Mouse (Mus musculus) left cerebral cortex, adult 8-10 months (tissue): ENCODE data around the gene Tcta. TPM values are rescaled to one million over a fixed set of nuclear protein-coding genes. Genes with fewer than 3 reads are reported as not detected.
"Not testable (repeated sequence)": the region's sequence is repeated elsewhere in the genome, so short reads cannot be mapped to it uniquely, and the experiment has no call there.

Experiments used
- DNase-seq, 2 experiments: peaks; one replicate each; pipeline ENCODE4 v3.0.0; 2022; ENCODE audit warnings: low spot score in 2 of 2
- total RNA-seq, 4 experiments: library from RNA; stranded (reverse); gene quantifications; 2 replicates each; pipeline ENCODE4 v1.2.4; 2022

The Tcta gene
- total RNA-seq = 10 to 100 TPM; 37.0 to 40.4 (median 39.4) TPM

GRCm38 (mm10) chr9:108305629-108306520 is at the start of gene Tcta, which contains the start of gene Rhoa:
Gene Tcta, minus strand, starts transcription at chr9:108306160.
Gene Rhoa, plus strand, starts transcription at chr9:108306129.
- DNase-seq = peak; percentile 96 to 100

GRCm38 (mm10) chr9:108349727-108350126 is 43.8 kb upstream of the Tcta start:
- no peak for DNase-seq

GRCm38 (mm10) chr9:108348290-108348680 is 42.3 kb upstream of the Tcta start:
- DNase-seq = no peak

DNA sequence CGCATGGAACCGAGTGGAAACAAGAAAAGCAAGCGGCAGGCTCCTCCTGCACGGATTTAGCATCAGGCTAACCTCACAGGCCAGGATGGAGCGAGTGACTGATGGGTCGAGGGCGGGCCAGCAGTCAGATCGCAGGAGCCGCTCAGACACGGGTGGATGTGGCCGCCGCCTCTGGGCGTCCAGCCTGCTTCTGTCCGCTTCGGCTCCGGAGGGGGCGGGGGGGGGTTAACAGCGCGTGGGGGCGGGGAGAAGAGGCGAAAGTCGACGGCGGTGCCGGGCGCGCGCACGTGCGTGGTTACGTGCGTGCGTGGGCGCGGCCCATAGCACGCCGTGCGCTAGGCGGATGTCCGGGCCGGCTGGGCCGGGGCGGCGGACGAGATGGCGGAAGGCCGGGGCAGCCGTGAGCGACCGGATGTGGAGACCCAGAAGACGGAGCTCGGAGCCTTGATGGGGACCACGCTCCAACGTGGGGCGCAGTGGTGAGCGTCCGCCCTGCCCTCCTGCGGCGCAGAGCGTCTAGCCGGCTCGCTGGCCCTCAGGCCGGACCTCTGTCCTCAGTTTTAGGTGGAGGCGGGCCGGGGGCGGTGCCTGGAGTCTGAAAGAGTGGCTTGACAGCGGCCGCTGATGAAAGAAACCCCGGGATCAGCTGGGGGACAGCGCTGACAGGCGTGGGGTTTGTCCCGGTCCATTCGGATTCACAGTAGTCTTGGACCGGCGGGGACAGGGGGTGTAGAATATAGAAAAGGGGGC is 41.8 kb upstream of the Tcta start, which contains the start of gene Usp4:
Gene Usp4 (plus strand): TSS at position 314 of the 750 bp plus-strand sequence.
- peak; percentile 64 to 86 for DNase-seq

GRCm38 (mm10) chr9:108347024-108347423 is 41.1 kb upstream of the Tcta start:
- DNase-seq = no peak

GRCm38 (mm10) chr9:108344471-108344870 is 38.5 kb upstream of the Tcta start:
- DNase-seq = no peak

DNA sequence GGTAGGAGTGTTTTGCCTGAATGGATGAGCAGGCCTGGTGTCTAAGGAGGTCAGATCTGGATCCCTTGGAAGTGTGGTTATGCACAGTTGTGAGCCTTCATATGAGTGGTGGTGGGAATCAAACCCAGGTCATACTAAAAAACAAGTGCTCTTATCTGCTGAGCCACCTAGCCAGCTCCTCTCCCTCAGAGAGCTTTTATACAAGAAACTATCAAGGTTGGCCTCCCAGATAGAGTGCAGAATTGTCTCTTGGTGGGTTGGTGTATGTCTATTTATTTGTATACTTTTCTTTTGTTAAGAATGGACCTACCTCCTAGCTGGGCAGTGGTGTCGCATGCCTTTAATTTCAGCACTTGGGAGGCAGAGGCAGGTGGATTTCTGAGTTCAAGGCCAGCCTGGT is 37.9 kb upstream of the Tcta start:
- DNase-seq = no peak

- DNase-seq = no peak
Measured at GRCm38 (mm10) chr9:108343331-108343730, 37.4 kb upstream of the Tcta start.

DNA sequence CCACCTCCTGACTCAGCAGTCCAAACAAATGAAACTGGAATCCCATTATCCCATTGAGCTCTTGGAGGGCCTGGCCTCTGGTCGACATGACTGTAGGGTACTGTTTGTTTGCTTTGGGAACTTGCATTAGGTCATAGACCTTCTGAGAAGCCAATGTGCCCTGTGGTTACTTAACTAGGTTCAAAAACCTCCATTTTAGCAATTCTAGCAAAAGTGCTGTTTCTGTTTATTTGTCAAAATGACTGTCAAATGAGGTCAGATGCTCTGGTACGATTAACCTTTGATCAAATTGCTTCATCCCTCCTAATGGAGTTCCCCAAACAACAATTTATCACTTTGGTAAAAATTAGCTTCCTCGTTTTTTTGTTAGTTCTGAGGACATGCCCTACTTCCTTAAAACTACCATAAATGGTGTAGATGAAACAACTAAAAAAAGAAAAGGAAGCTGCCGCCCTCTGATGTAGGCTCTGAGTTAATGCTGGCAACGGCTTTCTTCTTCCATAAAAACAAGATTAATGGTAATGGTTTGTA is 36.4 kb upstream of the Tcta start:
- DNase-seq = no peak

GRCm38 (mm10) chr9:108341801-108342200 is 35.8 kb upstream of the Tcta start:
- DNase-seq = no peak

DNA sequence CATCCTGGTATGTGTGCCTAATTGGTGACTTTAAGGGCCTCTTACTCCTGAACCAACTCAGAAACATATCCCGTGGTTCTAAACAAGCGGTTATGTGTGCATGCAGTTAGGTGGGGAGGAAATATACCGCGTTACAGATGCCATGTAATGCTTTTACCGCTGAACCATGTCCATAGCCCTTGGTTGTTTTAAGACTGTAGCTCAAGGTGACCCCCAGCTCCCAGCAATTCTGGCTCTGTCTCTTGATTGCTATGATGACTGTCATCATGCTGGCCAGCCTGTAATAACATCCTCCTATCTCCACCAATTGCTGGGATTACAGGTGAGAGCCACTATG is 35.1 kb upstream of the Tcta start:
- DNase-seq = no peak

- no peak for DNase-seq
Measured at GRCm38 (mm10) chr9:108340258-108341138, 34.5 kb upstream of the Tcta start.

DNA sequence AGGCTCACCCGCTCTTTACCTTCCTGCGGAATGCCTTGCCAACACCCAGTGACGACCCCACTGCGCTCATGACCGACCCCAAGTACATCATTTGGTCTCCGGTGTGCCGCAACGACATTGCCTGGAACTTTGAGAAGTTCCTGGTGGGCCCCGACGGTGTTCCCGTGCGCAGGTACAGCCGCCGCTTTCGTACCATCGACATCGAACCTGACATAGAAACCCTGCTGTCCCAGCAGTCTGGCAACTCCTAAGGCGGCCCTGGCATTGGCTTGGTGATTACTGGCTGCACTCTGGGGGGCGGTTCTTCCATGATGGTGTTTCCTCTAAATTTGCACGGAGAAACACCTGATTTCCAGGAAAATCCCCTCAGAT is 33.9 kb upstream of the Tcta start:
- DNase-seq = no peak

- peak; percentile 77 to 81 for DNase-seq
Measured at GRCm38 (mm10) chr9:108338886-108339781, 33.2 kb upstream of the Tcta start, which contains the start of gene Gpx1. Gene Gpx1, plus strand, starts transcription at chr9:108338903.

DNA sequence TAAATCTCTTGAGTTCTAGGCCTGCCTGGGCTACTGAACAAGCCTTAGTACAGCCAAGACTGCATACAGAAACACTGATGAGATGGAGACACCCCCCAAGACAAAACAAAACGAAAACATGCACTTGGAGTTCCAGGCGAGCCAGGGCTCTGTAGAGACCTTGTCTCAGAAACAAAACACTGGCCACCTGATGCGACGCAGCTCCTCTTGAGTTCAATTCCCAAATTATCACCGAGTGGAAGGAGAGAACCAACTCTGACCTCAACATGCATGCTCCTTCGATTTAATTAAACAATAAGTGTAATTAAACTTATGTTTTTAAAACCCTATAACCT is 32.6 kb upstream of the Tcta start:
- DNase-seq = no peak

- DNase-seq = no peak
Measured at GRCm38 (mm10) chr9:108337848-108338550, 32.0 kb upstream of the Tcta start.

DNA sequence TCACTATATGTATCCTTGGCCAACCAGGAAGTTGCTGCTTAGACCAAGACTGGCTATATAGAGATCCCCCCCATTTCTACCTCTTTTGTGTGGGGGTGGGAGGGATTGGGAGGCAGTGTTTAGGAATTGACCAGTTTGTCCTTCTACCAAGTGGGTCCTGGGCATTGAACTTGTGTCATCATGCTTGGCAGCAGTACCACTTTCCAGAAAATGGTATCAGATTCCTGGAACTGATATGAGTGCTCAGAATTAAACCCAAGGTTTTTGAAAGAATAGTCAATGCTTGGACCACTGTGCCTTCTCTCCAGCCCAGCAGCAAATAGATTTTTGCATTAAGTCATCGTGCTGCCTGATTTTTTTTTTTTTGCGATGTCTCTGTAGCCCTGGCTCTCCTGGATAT is 19.9 kb upstream of the Tcta start:
- no peak for DNase-seq

GRCm38 (mm10) chr9:108324784-108325183 is 18.8 kb upstream of the Tcta start:
- no peak for DNase-seq

- not testable (repeated sequence) for DNase-seq
Measured at GRCm38 (mm10) chr9:108322054-108322453, 16.1 kb upstream of the Tcta start.

DNA sequence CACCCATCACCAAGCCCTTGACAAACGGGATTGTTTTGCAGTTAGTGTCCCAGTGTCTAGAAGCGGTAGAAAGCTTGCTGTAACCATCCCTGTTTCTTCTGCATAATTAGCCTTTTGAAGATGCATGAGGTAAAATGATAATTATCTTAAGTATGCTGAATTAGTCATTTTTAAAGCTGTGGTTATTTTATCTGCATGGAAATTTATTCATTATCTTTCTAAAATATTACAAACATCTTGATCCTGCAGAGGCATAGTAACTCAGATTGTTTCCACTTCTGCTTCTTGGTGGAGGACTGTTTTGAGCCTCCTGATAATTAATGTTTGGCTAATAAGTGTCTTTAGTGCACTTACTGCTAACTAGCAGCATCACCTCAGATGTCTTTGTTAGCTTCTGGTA is 12.5 kb upstream of the Tcta start:
- no peak for DNase-seq
